9 mouse cellular contexts compared by ENCODE assay signal in the genomic region with DNA sequence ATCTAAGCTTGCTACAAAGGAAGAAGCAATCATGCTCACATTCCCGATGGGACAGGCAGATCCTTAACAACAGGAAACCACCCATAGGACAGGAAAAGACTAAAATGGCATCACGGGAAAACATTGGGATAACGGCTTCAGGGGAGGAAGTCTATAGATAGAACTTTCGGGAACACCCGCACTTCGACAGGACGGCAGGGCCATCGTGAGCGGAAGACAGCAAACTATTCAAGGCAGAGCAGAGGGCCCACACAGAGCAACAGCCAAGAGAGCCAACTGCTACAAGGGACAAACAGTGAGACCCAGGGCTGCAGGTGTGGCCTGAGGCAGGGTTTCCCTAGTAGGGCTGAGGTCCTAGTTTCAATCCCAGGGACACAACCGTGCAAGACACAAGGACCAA. TPM values are rescaled to one million over a fixed set of nuclear protein-coding genes. Genes with fewer than 3 reads are reported as not detected.
DNase-seq lines count a peak whose midpoint lies in the region.
"Had no signal": no experiment of that assay in that cellular context is flagged by ENCODE, and none has a peak within 500 bp of the region (broad histone marks: within the 10 kb centered on the region; RNA-seq: fewer than 3 reads in every experiment).

No protein-coding gene starts in this region.

- H3K4me3 ChIP-seq in brown adipose tissue, adult 24 weeks (ENCODE audit: insufficient read depth, low read depth, low read length): peak overlapping the region; percentile 23; the same call in 1 of the 2 replicates
- H3K4me3 ChIP-seq: liver, embryonic 13.5 days had no signal

- H3K4me1 ChIP-seq in brown adipose tissue, adult 24 weeks (ENCODE audit: control insufficient read depth, insufficient read depth, insufficient read length, low read length): peaks cover 58% of the 10 kb centered on the region

- H3K27ac ChIP-seq in brown adipose tissue, adult 24 weeks (replicated peaks; ENCODE audit: low read depth, low read length): peak overlapping the region; percentile 91
- H3K27ac ChIP-seq: liver, embryonic 13.5 days had no signal

- DNase-seq in adrenal gland, adult (ENCODE audit: inconsistent age in 2 of 2, low spot score in 1 of 2): peak; percentile 46 to 68
- no peak for DNase-seq in adrenal gland, adult 18-20 months (ENCODE audit: low spot score in 2 of 2)
- peak; percentile 38 to 54 for DNase-seq in heart, postnatal 14 days
- peak; percentile 48 to 63 for DNase-seq in lung, adult 18-20 months
- DNase-seq in cerebellum, postnatal 14 days: no peak
- no peak for DNase-seq in urinary bladder, postnatal 25 days (ENCODE audit: low spot score)
- DNase-seq in cerebellum, postnatal 25 days: no peak
- DNase-seq: liver, embryonic 13.5 days had no signal

- intact Hi-C loops in heart, postnatal 14 days (cut with DNase I): loop anchor here (2.0 kb wide), 1 partner anchor 39 kb away; no protein-coding TSS in a partner anchor

RNA-seq across cellular contexts. Expression of gene Lnx2, which starts 40.4 kb away (rescaled TPM):
- 10 to 100 TPM; 10.2 to 11.5 TPM for total RNA-seq in adrenal gland, adult 18-20 months (2021)
- 6.6 and 7.0 TPM in 2 replicates for polyA plus RNA-seq in brown adipose tissue, adult 24 weeks (2012; ENCODE audit: insufficient read depth, insufficient read length, missing spikeins)
- 10 to 100 TPM; 15.7 to 16.5 TPM for total RNA-seq in heart, postnatal 14 days (2021)

RNA-seq across cellular contexts. Expression of gene Polr1d, which starts 40.8 kb away (rescaled TPM):
- 100 to 1,000 TPM; 128 to 132 TPM for total RNA-seq in adrenal gland, adult 18-20 months (2021)
- 203 and 223 TPM in 2 replicates for polyA plus RNA-seq in brown adipose tissue, adult 24 weeks (2012; ENCODE audit: insufficient read depth, insufficient read length, missing spikeins)
- 10 to 100 TPM; 69.4 to 70.4 TPM for total RNA-seq in heart, postnatal 14 days (2021)

Comparison
In these comparisons a context has a peak if more than half of its experiments do, and no peak if none do; other contexts are left out.
1. DNase-seq: peak in adrenal gland, adult (2 of 2), heart, postnatal 14 days (2 of 2) and lung, adult 18-20 months (2 of 2); none in adrenal gland, adult 18-20 months (0 of 2), cerebellum, postnatal 14 days (0 of 2), urinary bladder, postnatal 25 days (single experiment) and cerebellum, postnatal 25 days (0 of 2).